Mouse (Mus musculus) stomach, embryonic 16.5 days (tissue): ENCODE results near the gene Uqcc3. TPM values are rescaled to one million over a fixed set of nuclear protein-coding genes. Genes with fewer than 3 reads are reported as not detected.
"Not testable (repeated sequence)": the region's sequence is repeated elsewhere in the genome, so short reads cannot be mapped to it uniquely, and the experiment has no call there.

Source experiments
- ATAC-seq: fragments of 200-750 bp; cut with Nextera tagmentation; 2 replicates; pipeline ENCODE4 v1.8.0; 2017; ENCODE audit warnings: moderate number of reproducible peaks, moderate TSS enrichment; ENCODE audit not compliant: insufficient read depth, low FRiP score
- H3K27ac ChIP-seq: fragments of 300-500 bp; sonication (generic); 2 replicates; pipeline ENCODE4 v1.5.1; 2014; ENCODE audit warnings: low read length
- H3K27me3 ChIP-seq: fragments of 300-500 bp; sonication (generic); 2 replicates; pipeline ENCODE4 v1.6.1; 2014; ENCODE audit warnings: low read length, control low read depth, mixed read lengths; ENCODE audit not compliant: control insufficient read depth, insufficient read depth
- H3K36me3 ChIP-seq: fragments of 300-500 bp; sonication (generic); 2 replicates; pipeline ENCODE4 v1.6.1; 2014; ENCODE audit warnings: low read length; ENCODE audit not compliant: control insufficient read depth, insufficient read depth
- H3K4me1 ChIP-seq: fragments of 300-500 bp; sonication (generic); 2 replicates; pipeline ENCODE4 v1.6.1; 2014; ENCODE audit warnings: low read length, control low read depth, mixed read lengths; ENCODE audit not compliant: control insufficient read depth, insufficient read depth
- H3K4me2 ChIP-seq: fragments of 300-500 bp; sonication (generic); 2 replicates; pipeline ENCODE4 v1.6.1; 2014; ENCODE audit warnings: low read depth, low read length, mixed read lengths
- H3K4me3 ChIP-seq: fragments of 300-500 bp; sonication (generic); replicated peaks from 2 replicates; pipeline ENCODE4 v1.5.1; 2014; ENCODE audit warnings: mild to moderate bottlenecking, low read length
- H3K9ac ChIP-seq: fragments of 300-500 bp; sonication (generic); 2 replicates; pipeline ENCODE4 v1.6.1; 2014; ENCODE audit warnings: low read length
- H3K9me3 ChIP-seq: fragments of 300-500 bp; sonication (generic); replicated peaks from 2 replicates; pipeline ENCODE4 v1.6.1; 2016; ENCODE audit warnings: low read length, control low read depth; ENCODE audit not compliant: control insufficient read depth
- WGBS: fragments of 180-500 bp; shearing (Covaris S2); extraction: QIAGEN DNeasy Blood & Tissue Kit; methylation state at CpG from one replicate; pipeline ENCODE4 v1.1.7; 2014; 5-methylcytosine and 5-hydroxymethylcytosine counted together
- polyA plus RNA-seq: library from polyadenylated mRNA; unstranded; fragments of >200 nt; fragmentation: Nextera tagmentation; extraction: Ambion mirVana; gene quantifications from 2 replicates; pipeline ENCODE4 v1.2.1, GENCODE M21; 2015

The Uqcc3 gene
- polyA plus RNA-seq, 1 experiment from 2014 or later: 66.2 TPM

- H3K27me3 ChIP-seq: no peaks in the 10 kb centered on the region
- H3K36me3 ChIP-seq: 0 out of 2 replicates have a peak, but pooled peaks cover 6% of the 10 kb centered on the region
- no peaks in the 10 kb centered on the region for H3K9me3 ChIP-seq
- ATAC-seq: no peak
- no peak overlapping the region for H3K27ac ChIP-seq
- 88% methylated on average over 6 of the region's 6 CpGs for WGBS
- H3K4me3 ChIP-seq: no peak overlapping the region
- H3K4me1 ChIP-seq: peaks cover 16% of the 10 kb centered on the region
- H3K4me2 ChIP-seq: no peak overlapping the region
- H3K9ac ChIP-seq: no peak overlapping the region
Observed at GRCm38 (mm10) chr19:8842961-8843360, 37.8 kb downstream of the Uqcc3 start.

DNA sequence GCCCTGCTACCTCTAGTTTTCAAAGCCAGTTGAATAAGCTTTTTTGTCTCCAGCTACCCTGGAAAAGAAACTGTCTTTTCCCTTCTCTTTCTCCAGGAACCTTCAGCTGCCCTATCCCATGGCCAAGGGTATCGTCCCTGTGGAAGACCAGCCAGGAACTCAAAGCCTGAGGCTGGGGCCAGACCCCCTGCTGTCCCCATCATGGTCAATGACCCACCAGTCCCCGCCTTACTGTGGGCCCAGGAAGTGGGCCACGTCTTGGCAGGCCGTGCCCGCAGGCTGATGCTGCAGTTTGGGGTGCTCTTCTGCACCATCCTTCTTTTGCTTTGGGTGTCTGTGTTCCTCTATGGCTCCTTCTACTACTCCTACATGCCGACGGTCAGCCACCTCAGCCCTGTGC lies 39.7 kb downstream of the Uqcc3 start:
- no peak for ATAC-seq
- Histone ChIP-seq H3K4me2 (peak overlapping the region; percentile 68), H3K9me3 (no peaks in the 10 kb centered on the region), H3K36me3 (no peaks in the 10 kb centered on the region), H3K27me3 (no peaks in the 10 kb centered on the region), H3K4me3 (peak overlapping the region; percentile 59), H3K9ac (peak overlapping the region; percentile 79), H3K4me1 (peaks cover 16% of the 10 kb centered on the region), H3K27ac (no peak overlapping the region)
- 91% methylated on average over 7 of the region's 7 CpGs for WGBS

DNA sequence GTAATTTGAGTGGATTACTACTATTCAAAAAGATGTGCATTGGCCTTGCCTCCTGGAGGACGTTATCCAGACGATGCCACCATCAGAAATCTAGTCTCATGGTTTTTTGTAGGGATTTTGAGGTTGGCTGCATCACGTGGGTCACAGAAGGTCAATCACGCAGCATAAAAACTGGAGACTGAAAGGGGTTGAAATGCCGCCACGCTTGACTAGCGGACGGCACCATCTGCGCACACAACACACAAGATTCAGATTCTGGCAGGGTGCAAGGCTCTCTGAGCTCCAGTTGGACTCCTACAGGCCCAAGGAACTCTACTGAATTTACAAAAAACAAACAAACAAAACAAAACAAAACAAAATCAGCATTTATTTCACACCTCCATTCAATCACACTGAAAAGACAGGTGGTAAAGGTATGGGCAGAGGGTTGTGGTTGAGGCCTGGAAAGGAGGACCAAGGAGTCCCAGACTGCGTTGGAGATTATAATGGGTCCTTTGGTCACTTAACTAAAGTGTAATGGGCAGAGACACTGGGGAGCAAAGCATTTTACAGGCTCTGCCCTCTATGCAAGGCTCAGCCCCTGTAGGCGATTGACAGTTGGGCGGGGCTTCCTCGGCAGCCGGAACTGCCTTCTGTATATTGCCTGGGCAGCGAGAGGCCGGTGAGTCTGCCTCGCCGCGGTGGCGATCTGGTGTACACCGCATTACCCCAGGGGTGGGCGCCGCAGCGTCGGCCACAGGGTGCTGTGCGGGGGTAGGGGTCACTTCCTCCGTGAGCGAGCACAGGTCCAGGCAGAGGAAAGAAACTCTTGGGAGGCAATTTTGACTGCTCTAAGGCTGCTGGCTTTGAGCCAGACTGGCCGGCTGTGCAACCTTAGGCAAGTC lies 40.6 kb downstream of the Uqcc3 start:
- 24% methylated on average over 29 of the region's 29 CpGs for WGBS
- Histone ChIP-seq H3K9ac (peak overlapping the region; percentile 79), H3K27ac (no peak overlapping the region)

GRCm38 (mm10) chr19:8839103-8839907 lies 41.4 kb downstream of the Uqcc3 start, which contains the start of gene Gng3:
Gng3 (minus strand) TSS chr19:8839194.
- no peaks in the 10 kb centered on the region for H3K9me3 ChIP-seq
- 66% methylated on average over 11 of the region's 11 CpGs for WGBS
- H3K9ac ChIP-seq: peak within 1 kb of the TSS; percentile 91
- H3K36me3 ChIP-seq: 0 out of 2 replicates have a peak, but pooled peaks cover 5% of the 10 kb centered on the region
- peaks cover 16% of the 10 kb centered on the region for H3K4me1 ChIP-seq
- H3K27me3 ChIP-seq: no peaks in the 10 kb centered on the region
- peak within 1 kb of the TSS; percentile 66 for H3K4me3 ChIP-seq
- H3K27ac ChIP-seq: peak within 1 kb of the TSS; percentile 97
- H3K4me2 ChIP-seq: peak within 1 kb of the TSS; percentile 96
- no peak; the same call in 1 of the 2 replicates for ATAC-seq

More for the DNA sequence above, 40.6 kb downstream of the Uqcc3 start:
- peak overlapping the region; percentile 59 for H3K4me3 ChIP-seq
- no peaks in the 10 kb centered on the region for H3K9me3 ChIP-seq
- peaks cover 16% of the 10 kb centered on the region for H3K4me1 ChIP-seq
- no peaks in the 10 kb centered on the region for H3K36me3 ChIP-seq
- H3K4me2 ChIP-seq: peak overlapping the region; percentile 68
- H3K27me3 ChIP-seq: no peaks in the 10 kb centered on the region
- peak; percentile 79 for ATAC-seq

DNA sequence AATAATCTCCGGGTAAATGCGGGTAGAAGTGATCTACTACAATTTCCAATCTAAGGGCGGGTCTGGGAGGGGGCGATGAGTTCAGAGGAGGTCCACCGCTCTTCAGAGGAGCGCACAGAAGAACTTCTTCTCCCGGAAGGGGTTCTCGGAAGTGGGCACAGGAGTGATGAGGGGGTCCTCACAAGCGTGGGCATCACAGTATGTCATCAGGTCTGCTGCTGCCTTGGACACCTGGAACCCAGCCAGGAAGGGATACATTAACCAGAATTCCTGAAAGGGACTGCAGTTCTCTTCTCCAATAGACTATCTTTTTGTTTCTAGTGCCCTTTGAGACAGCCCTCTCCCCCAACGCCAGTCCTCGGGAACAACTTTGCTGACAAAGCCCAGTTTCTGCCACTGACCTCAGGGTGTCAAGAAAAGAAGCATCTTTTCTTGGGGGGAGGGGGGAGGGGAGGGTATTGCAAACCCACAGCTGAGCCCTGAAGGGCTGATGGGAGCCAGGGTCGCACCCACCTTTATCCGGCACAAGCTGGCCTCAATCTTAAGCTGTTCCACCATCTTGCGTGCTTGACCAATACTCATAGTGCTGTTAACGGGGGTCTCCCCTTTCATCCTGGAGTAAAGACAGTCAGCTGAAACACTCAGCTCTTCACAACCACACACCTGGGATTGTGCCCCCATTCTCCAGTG lies 42.5 kb downstream of the Uqcc3 start:
- peak overlapping the region; percentile 91 for H3K9ac ChIP-seq
- WGBS: 16% methylated on average over 15 of the region's 15 CpGs
- H3K36me3 ChIP-seq: peaks cover 7% of the 10 kb centered on the region; the same call in 1 of the 2 replicates
- H3K27ac ChIP-seq: peak overlapping the region; percentile 97
- H3K27me3 ChIP-seq: no peaks in the 10 kb centered on the region
- H3K4me1 ChIP-seq: peaks cover 16% of the 10 kb centered on the region
- H3K4me2 ChIP-seq: peak overlapping the region; percentile 96
- peak overlapping the region; percentile 66 for H3K4me3 ChIP-seq
- no peak for ATAC-seq
- no peaks in the 10 kb centered on the region for H3K9me3 ChIP-seq

DNA sequence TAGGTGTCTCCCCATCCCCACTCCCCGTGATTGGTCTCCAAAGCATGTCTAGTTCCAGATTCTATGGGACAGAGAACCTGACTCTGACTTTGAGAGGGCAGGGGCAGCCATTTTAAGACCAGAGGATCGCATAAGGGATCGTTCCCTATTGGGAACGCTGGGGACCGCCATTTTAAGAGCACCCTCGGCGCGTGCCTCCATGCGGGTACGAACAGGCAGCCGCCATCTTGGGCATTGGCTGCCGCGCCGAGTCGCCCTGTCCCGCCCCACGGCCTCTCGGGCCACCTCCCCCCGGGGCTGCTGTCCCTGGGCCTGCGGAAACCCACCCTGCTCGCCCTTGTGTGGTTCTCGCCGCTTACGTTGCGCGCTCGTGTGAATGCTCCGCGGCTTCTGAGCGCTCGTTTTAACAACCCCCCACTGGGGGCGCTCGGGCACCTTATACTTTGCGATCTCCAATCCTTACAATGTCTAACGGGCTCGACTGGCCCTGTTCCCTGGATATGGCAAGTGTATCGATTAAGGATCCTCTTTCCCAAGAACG lies 43.4 kb downstream of the Uqcc3 start, which contains the start of gene Bscl2:
Bscl2 (plus strand) TSS at position 217 of the 541 bp plus-strand sequence.
- H3K36me3 ChIP-seq: peaks cover 7% of the 10 kb centered on the region; the same call in 1 of the 2 replicates
- no peaks in the 10 kb centered on the region for H3K9me3 ChIP-seq
- peak within 1 kb of the TSS; percentile 97 for H3K27ac ChIP-seq
- peak within 1 kb of the TSS; percentile 96 for H3K4me2 ChIP-seq
- H3K27me3 ChIP-seq: no peaks in the 10 kb centered on the region
- peak within 1 kb of the TSS; percentile 91 for H3K9ac ChIP-seq
- peaks cover 16% of the 10 kb centered on the region for H3K4me1 ChIP-seq
- H3K4me3 ChIP-seq: peak within 1 kb of the TSS; percentile 66
- under 1% methylated on average over 38 of the region's 38 CpGs for WGBS
- ATAC-seq: peak; percentile 68; the same call in 1 of the 2 replicates

DNA sequence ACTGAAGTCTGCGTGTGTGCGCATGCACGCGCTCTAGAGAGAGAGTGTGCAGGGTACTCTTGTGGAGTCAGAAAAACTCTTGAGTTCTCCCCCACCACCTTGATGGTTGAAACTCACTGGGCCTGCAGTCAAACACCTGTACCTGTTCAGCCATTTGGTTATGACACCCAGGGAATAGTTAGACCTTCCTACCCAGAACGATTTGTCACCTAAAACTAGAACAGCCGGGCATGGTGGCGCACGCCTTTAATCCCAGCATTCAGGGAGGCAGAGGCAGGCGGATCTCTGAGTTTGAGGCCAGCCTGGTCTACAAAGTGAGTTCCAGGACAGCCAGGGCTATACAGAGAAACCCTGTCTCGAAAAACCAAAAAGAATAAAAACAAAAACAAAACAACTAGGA lies 44.4 kb downstream of the Uqcc3 start:
- not testable (repeated sequence) for H3K27me3 ChIP-seq, ATAC-seq, H3K9me3 ChIP-seq, H3K4me3 ChIP-seq, H3K9ac ChIP-seq, H3K4me2 ChIP-seq, H3K27ac ChIP-seq
- 96% methylated on average over 10 of the region's 10 CpGs for WGBS
- Histone ChIP-seq H3K4me1 (peaks cover 16% of the 10 kb centered on the region), H3K36me3 (peaks cover 15% of the 10 kb centered on the region; the same call in 1 of the 2 replicates)

GRCm38 (mm10) chr19:8832971-8833370 lies 47.8 kb downstream of the Uqcc3 start:
- no peaks in the 10 kb centered on the region for H3K27me3 ChIP-seq
- ATAC-seq: no peak
- H3K4me1 ChIP-seq: peaks cover under 1% of the 10 kb centered on the region; the same call in 1 of the 2 replicates
- no peak overlapping the region for H3K4me3 ChIP-seq
- no peaks in the 10 kb centered on the region for H3K9me3 ChIP-seq
- 85% methylated on average over 4 of the region's 4 CpGs for WGBS
- no peak overlapping the region for H3K27ac ChIP-seq
- H3K4me2 ChIP-seq: no peak overlapping the region
- peaks cover 38% of the 10 kb centered on the region; the same call in 1 of the 2 replicates for H3K36me3 ChIP-seq
- H3K9ac ChIP-seq: no peak overlapping the region
